Mouse (Mus musculus) megakaryocyte, embryonic 14.5 days (primary cell): Measurements from ENCODE around the gene Vinac1.

ENCODE experiments used
- FLI1 ChIP-seq: IDR thresholded peaks from 2 replicates; pipeline ENCODE4 v1.6.1; 2012; ENCODE audit warnings: low read length, inconsistent platforms, mixed read lengths
- GATA1 ChIP-seq: IDR thresholded peaks from 3 replicates; pipeline ENCODE4 v1.6.1; 2012; ENCODE audit warnings: mixed read lengths, low read length, inconsistent platforms, borderline replicate concordance

- TF ChIP-seq GATA1: no peak
- TF ChIP-seq FLI1: no peak
Observed at GRCm38 (mm10) chr2:129081097-129081496, 33.1 kb upstream of the Vinac1 start.
